In the genomic region with DNA sequence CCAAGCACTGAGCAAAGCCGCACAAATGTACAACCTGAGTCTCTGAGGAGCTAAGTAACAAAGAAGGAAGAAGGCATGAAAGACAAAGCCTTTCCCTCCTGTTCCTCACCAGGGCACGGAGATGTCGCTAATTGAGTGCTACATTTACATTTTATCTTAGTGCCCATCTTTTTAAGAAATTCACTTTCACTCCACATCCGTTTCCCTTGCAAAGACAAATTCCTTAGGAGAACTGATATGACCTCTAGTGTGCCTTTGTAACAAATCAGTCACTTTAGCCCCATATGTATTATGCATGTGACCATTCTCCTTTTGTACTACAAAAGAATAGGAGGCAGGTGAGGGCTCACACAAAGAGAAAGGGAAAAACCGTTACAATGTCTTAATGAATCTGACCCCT, we compare ENCODE assay signal across 26 mouse cellular contexts.
DNase-seq lines count a peak whose midpoint lies in the region; ATAC-seq and TF ChIP-seq lines count a peak whose summit lies in the region.
"Had no signal": no experiment of that assay in that cellular context is flagged by ENCODE, and none has a peak within 500 bp of the region (broad histone marks: within the 10 kb centered on the region; RNA-seq: fewer than 3 reads in every experiment).

No protein-coding gene starts in this region.

- DNase-seq in heart, postnatal 25 days (ENCODE audit: low spot score) = no peak
- DNase-seq in midbrain, postnatal 0 days (ENCODE audit: low spot score) = no peak
- DNase-seq in brain, embryonic 14.5 days (ENCODE audit: low read depth) = peak; percentile 12
- DNase-seq: adrenal gland, postnatal 25 days; cerebellum, adult 9-10 months; gastrocnemius, postnatal 14 days; heart, postnatal 10 days; kidney, postnatal 36 days; layer of hippocampus, postnatal 36 days; lung, adult 18-20 months; lung, postnatal 10 days had no signal

- no peaks in the 10 kb centered on the region for H3K36me3 ChIP-seq in heart, embryonic 13.5 days
- H3K36me3 ChIP-seq in midbrain, embryonic 13.5 days = no peaks in the 10 kb centered on the region
- H3K36me3 ChIP-seq in midbrain, postnatal 0 days (ENCODE audit: insufficient read depth, low read length) = no peaks in the 10 kb centered on the region
- no peaks in the 10 kb centered on the region for H3K36me3 ChIP-seq in liver, embryonic 12.5 days
- H3K36me3 ChIP-seq in intestine, embryonic 15.5 days = no peaks in the 10 kb centered on the region
- H3K36me3 ChIP-seq: embryonic facial prominence, embryonic 12.5 days; forebrain, embryonic 15.5 days; hindbrain, embryonic 15.5 days; kidney, embryonic 15.5 days; limb, embryonic 12.5 days; neural tube, embryonic 15.5 days had no signal

- no peak for TF ChIP-seq POLR2A in brain, embryonic 14.5 days (IDR thresholded peaks at IDR 0.05; ENCODE audit: borderline replicate concordance, extremely low read depth, insufficient read depth, insufficient read length, poor library complexity, severe bottlenecking)

- H3K4me1 ChIP-seq in heart, embryonic 13.5 days = peaks cover 19% of the 10 kb centered on the region
- peaks cover 12% of the 10 kb centered on the region for H3K4me1 ChIP-seq in midbrain, embryonic 13.5 days (replicated peaks)
- H3K4me1 ChIP-seq in midbrain, postnatal 0 days (ENCODE audit: insufficient read depth, low read length) = no peaks in the 10 kb centered on the region
- no peaks in the 10 kb centered on the region for H3K4me1 ChIP-seq in liver, embryonic 12.5 days
- H3K4me1 ChIP-seq in intestine, embryonic 15.5 days (replicated peaks) = 0 out of 2 replicates have a peak, but pooled peaks cover 2% of the 10 kb centered on the region

- intact Hi-C loops in heart, postnatal 25 days (cut with DNase I) = no loop called here

- ATAC-seq in heart, embryonic 13.5 days (ENCODE audit: extremely low read depth, insufficient number of reproducible peaks, low FRiP score, low TSS enrichment) = no peak
- ATAC-seq in midbrain, embryonic 13.5 days = no peak
- ATAC-seq in midbrain, postnatal 0 days (ENCODE audit: low FRiP score) = no peak
- no peak for ATAC-seq in liver, embryonic 12.5 days
- no peak for ATAC-seq in intestine, embryonic 15.5 days
- ATAC-seq: forebrain, embryonic 15.5 days; intestine, postnatal 0 days had no signal

- H3K4me3 ChIP-seq in heart, embryonic 13.5 days = no peak overlapping the region
- H3K4me3 ChIP-seq in midbrain, embryonic 13.5 days (replicated peaks) = no peak overlapping the region
- H3K4me3 ChIP-seq in midbrain, postnatal 0 days (ENCODE audit: low read depth, low read length) = no peak overlapping the region
- no peak overlapping the region for H3K4me3 ChIP-seq in liver, embryonic 12.5 days
- H3K4me3 ChIP-seq in intestine, embryonic 15.5 days (replicated peaks) = no peak overlapping the region
- H3K4me3 ChIP-seq: embryonic facial prominence, embryonic 12.5 days; erythroblast, embryonic 14.5 days; forebrain, embryonic 15.5 days; hindbrain, embryonic 15.5 days; kidney, embryonic 15.5 days; limb, embryonic 12.5 days; neural tube, embryonic 15.5 days had no signal

- peak overlapping the region; percentile 32; the same call in 1 of the 2 replicates for H3K27ac ChIP-seq in heart, embryonic 13.5 days (replicated peaks)
- 0 out of 2 replicates have a peak overlapping the region, but pooled peaks have one; percentile 22 for H3K27ac ChIP-seq in midbrain, embryonic 13.5 days
- H3K27ac ChIP-seq in midbrain, postnatal 0 days (ENCODE audit: low read depth, low read length) = no peak overlapping the region
- H3K27ac ChIP-seq in liver, embryonic 12.5 days = no peak overlapping the region
- no peak overlapping the region for H3K27ac ChIP-seq in intestine, embryonic 15.5 days
- H3K27ac ChIP-seq: embryonic facial prominence, embryonic 12.5 days; forebrain, embryonic 15.5 days; hindbrain, embryonic 15.5 days; kidney, embryonic 15.5 days; limb, embryonic 12.5 days; neural tube, embryonic 15.5 days had no signal

- no peak overlapping the region for H3K9ac ChIP-seq in heart, embryonic 13.5 days
- no peak overlapping the region for H3K9ac ChIP-seq in midbrain, embryonic 13.5 days (replicated peaks)
- H3K9ac ChIP-seq in midbrain, postnatal 0 days (replicated peaks; ENCODE audit: low read length, poor library complexity, severe bottlenecking) = no peak overlapping the region
- no peak overlapping the region for H3K9ac ChIP-seq in liver, embryonic 12.5 days
- H3K9ac ChIP-seq in intestine, embryonic 15.5 days = no peak overlapping the region
- H3K9ac ChIP-seq: embryonic facial prominence, embryonic 12.5 days; forebrain, embryonic 15.5 days; hindbrain, embryonic 15.5 days; kidney, embryonic 15.5 days; limb, embryonic 12.5 days; neural tube, embryonic 15.5 days had no signal

- H3K27me3 ChIP-seq in heart, embryonic 13.5 days (replicated peaks) = no peaks in the 10 kb centered on the region
- H3K27me3 ChIP-seq in midbrain, embryonic 13.5 days = no peaks in the 10 kb centered on the region
- H3K27me3 ChIP-seq in midbrain, postnatal 0 days (ENCODE audit: insufficient read depth, low read length) = no peaks in the 10 kb centered on the region
- no peaks in the 10 kb centered on the region for H3K27me3 ChIP-seq in liver, embryonic 12.5 days (replicated peaks)
- no peaks in the 10 kb centered on the region for H3K27me3 ChIP-seq in intestine, embryonic 15.5 days (replicated peaks)
- H3K27me3 ChIP-seq: CH12.LX; embryonic facial prominence, embryonic 12.5 days; forebrain, embryonic 15.5 days; hindbrain, embryonic 15.5 days; kidney, embryonic 15.5 days; limb, embryonic 12.5 days; neural tube, embryonic 15.5 days had no signal

- TF ChIP-seq CTCF in midbrain, postnatal 0 days (IDR thresholded peaks at IDR 0.05) = no peak
- no peak for TF ChIP-seq CTCF in brain, embryonic 14.5 days (IDR thresholded peaks at IDR 0.05; ENCODE audit: borderline replicate concordance, extremely low read depth, insufficient read depth, insufficient read length)

- H3K9me3 ChIP-seq in heart, embryonic 13.5 days = no peaks in the 10 kb centered on the region
- no peaks in the 10 kb centered on the region for H3K9me3 ChIP-seq in midbrain, embryonic 13.5 days
- H3K9me3 ChIP-seq in midbrain, postnatal 0 days (ENCODE audit: low read length) = no peaks in the 10 kb centered on the region
- H3K9me3 ChIP-seq in liver, embryonic 12.5 days (replicated peaks) = no peaks in the 10 kb centered on the region
- no peaks in the 10 kb centered on the region for H3K9me3 ChIP-seq in intestine, embryonic 15.5 days
- H3K9me3 ChIP-seq: embryonic facial prominence, embryonic 12.5 days; forebrain, embryonic 15.5 days; hindbrain, embryonic 15.5 days; kidney, embryonic 15.5 days; limb, embryonic 12.5 days; neural tube, embryonic 15.5 days had no signal

- WGBS in heart, embryonic 13.5 days = 62% methylated on average over 5 of the region's 5 CpGs
- 33% methylated on average over 5 of the region's 5 CpGs for WGBS in midbrain, embryonic 13.5 days
- WGBS in midbrain, postnatal 0 days = 48% methylated on average over 5 of the region's 5 CpGs
- 58% methylated on average over 5 of the region's 5 CpGs for WGBS in liver, embryonic 12.5 days (ENCODE audit: insufficient replicate concordance)
- 82% methylated on average over 5 of the region's 5 CpGs for WGBS in intestine, embryonic 15.5 days

- no peak overlapping the region for H3K4me2 ChIP-seq in heart, embryonic 13.5 days
- H3K4me2 ChIP-seq in midbrain, embryonic 13.5 days (replicated peaks) = no peak overlapping the region
- no peak overlapping the region for H3K4me2 ChIP-seq in midbrain, postnatal 0 days (ENCODE audit: low read depth, low read length, poor library complexity, severe bottlenecking)
- H3K4me2 ChIP-seq in liver, embryonic 12.5 days = no peak overlapping the region
- no peak overlapping the region for H3K4me2 ChIP-seq in intestine, embryonic 15.5 days (replicated peaks)
- H3K4me2 ChIP-seq: embryonic facial prominence, embryonic 12.5 days; forebrain, embryonic 15.5 days; heart, embryonic 11.5 days; hindbrain, embryonic 15.5 days; kidney, embryonic 15.5 days; limb, embryonic 12.5 days; liver, embryonic 11.5 days; neural tube, embryonic 15.5 days had no signal

Comparison
In these comparisons a context has a peak if more than half of its experiments do, and no peak if none do; other contexts are left out.
1. H3K27ac ChIP-seq: peak in heart, embryonic 13.5 days (single experiment) and midbrain, embryonic 13.5 days (single experiment); none in midbrain, postnatal 0 days (single experiment), liver, embryonic 12.5 days (single experiment) and intestine, embryonic 15.5 days (single experiment).